Mouse (Mus musculus) olfactory bulb, adult 2 months (tissue): ENCODE measurements around the gene Aldh1a3.

Source experiments
- CTCF ChIP-seq: fragments of 200-500 bp; IDR thresholded peaks from 2 replicates; pipeline ENCODE4 v1.5.1; 2012; ENCODE audit warnings: low read depth, mild to moderate bottlenecking, low read length, moderate library complexity; ENCODE audit not compliant: insufficient read depth
- POLR2A ChIP-seq: fragments of 200-500 bp; IDR thresholded peaks from 2 replicates; pipeline ENCODE4 v1.6.1; 2012; ENCODE audit warnings: mild to moderate bottlenecking, low read depth, low read length, moderate library complexity; ENCODE audit not compliant: insufficient read depth

GRCm38 (mm10) chr7:66343307-66343706, 84.0 kb downstream of the Aldh1a3 start:
- TF ChIP-seq CTCF: no peak
- TF ChIP-seq POLR2A: no peak
